Mouse (Mus musculus) neural tube, embryonic 12.5 days (tissue): Measurements from ENCODE around the gene Kpna6. TPM values are rescaled to one million over a fixed set of nuclear protein-coding genes. Genes with fewer than 3 reads are reported as not detected.
A peak's percentile ranks its signal among the peaks of the same experiment; 100 is the strongest.

Experiments used
- ATAC-seq: fragments of 200-750 bp; cut with Nextera tagmentation; 2 replicates; pipeline ENCODE4 v1.8.0; 2017; ENCODE audit warnings: low read depth, mild to moderate bottlenecking, moderate TSS enrichment, moderate library complexity; ENCODE audit not compliant: low FRiP score
- H3K27ac ChIP-seq: fragments of 300-500 bp; sonication (generic); 2 replicates; pipeline ENCODE4 v1.5.1; 2016
- H3K27me3 ChIP-seq: fragments of 300-500 bp; sonication (generic); replicated peaks from 2 replicates; pipeline ENCODE4 v1.6.1; 2016; ENCODE audit warnings: mild to moderate bottlenecking
- H3K36me3 ChIP-seq: fragments of 300-500 bp; sonication (generic); 2 replicates; pipeline ENCODE4 v1.6.1; 2016; ENCODE audit warnings: mild to moderate bottlenecking
- H3K4me1 ChIP-seq: fragments of 300-500 bp; sonication (generic); 2 replicates; pipeline ENCODE4 v1.6.1; 2016
- H3K4me2 ChIP-seq: fragments of 300-500 bp; sonication (generic); replicated peaks from 2 replicates; pipeline ENCODE4 v1.6.1; 2016; ENCODE audit warnings: mild to moderate bottlenecking
- H3K4me3 ChIP-seq: fragments of 300-500 bp; sonication (generic); 2 replicates; pipeline ENCODE4 v1.5.1; 2016
- H3K9ac ChIP-seq: fragments of 300-500 bp; sonication (generic); 2 replicates; pipeline ENCODE4 v1.6.1; 2016; ENCODE audit warnings: mild to moderate bottlenecking
- H3K9me3 ChIP-seq: fragments of 300-500 bp; sonication (generic); 2 replicates; pipeline ENCODE4 v1.6.1; 2016; ENCODE audit warnings: mild to moderate bottlenecking
- WGBS: fragments of 180-500 bp; shearing (Covaris S2); methylation state at CpG from one replicate; pipeline ENCODE4 v1.1.7; 2016; 5-methylcytosine and 5-hydroxymethylcytosine counted together
- microRNA-seq: library from miRNA; unstranded; fragments of <30 nt; microRNA quantifications from one replicate; pipeline ENCODE4, GENCODE M21; 2017
- polyA plus RNA-seq: library from polyadenylated mRNA; unstranded; fragments of >200 nt; fragmentation: Nextera tagmentation; extraction: Ambion mirVana; gene quantifications from 2 replicates; pipeline ENCODE4 v1.2.1, GENCODE M21; 2016

The Kpna6 gene
- polyA plus RNA-seq, 1 experiment from 2014 or later: 16.3 TPM

DNA sequence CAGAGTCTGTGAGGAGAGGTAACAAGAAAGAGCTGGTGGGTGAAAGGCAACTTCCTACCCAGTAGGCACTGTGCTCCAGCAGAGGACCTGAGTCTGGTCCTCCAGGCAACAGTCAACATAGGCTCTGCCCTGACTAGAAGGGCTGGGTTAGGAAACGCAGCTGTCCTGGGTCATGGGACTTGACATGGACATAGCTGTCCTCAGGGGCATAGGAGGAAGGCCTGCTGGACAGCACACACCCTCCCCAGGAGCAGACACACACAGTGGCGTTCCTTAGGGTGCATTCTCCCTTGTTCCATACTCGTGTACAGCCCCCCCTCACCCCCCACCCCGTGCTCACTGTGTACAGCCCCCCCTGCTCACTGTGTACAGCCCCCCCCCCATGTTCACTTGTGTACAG lies 62.1 kb downstream of the Kpna6 start:
- WGBS: 67% methylated on average over 4 of the region's 4 CpGs
- ATAC-seq: peak; percentile 41; the same call in 1 of the 2 replicates

GRCm38 (mm10) chr4:129610026-129610425 lies 62.5 kb downstream of the Kpna6 start:
- H3K36me3 ChIP-seq: peaks cover 30% of the 10 kb centered on the region
- H3K4me3 ChIP-seq: no peak overlapping the region
- no peaks in the 10 kb centered on the region for H3K9me3 ChIP-seq
- no peaks in the 10 kb centered on the region for H3K4me1 ChIP-seq
- H3K4me2 ChIP-seq: no peak overlapping the region
- no peaks in the 10 kb centered on the region for H3K27me3 ChIP-seq
- H3K9ac ChIP-seq: no peak overlapping the region
- H3K27ac ChIP-seq: no peak overlapping the region
- ATAC-seq: no peak
- 63% methylated on average over 4 of the region's 4 CpGs for WGBS

More for the DNA sequence above, 62.1 kb downstream of the Kpna6 start:
- Histone ChIP-seq H3K27me3 (no peaks in the 10 kb centered on the region), H3K36me3 (peaks cover 27% of the 10 kb centered on the region), H3K4me2 (no peak overlapping the region), H3K4me3 (no peak overlapping the region), H3K27ac (no peak overlapping the region), H3K9me3 (no peaks in the 10 kb centered on the region), H3K9ac (no peak overlapping the region), H3K4me1 (no peaks in the 10 kb centered on the region)

- no peak overlapping the region for H3K27ac ChIP-seq
- H3K4me2 ChIP-seq: no peak overlapping the region
- H3K4me3 ChIP-seq: no peak overlapping the region
- ATAC-seq: 0 out of 2 replicates have a peak, but pooled peaks have one; percentile 14
- H3K9me3 ChIP-seq: no peaks in the 10 kb centered on the region
- H3K4me1 ChIP-seq: no peaks in the 10 kb centered on the region
- H3K27me3 ChIP-seq: no peaks in the 10 kb centered on the region
- peaks cover 38% of the 10 kb centered on the region for H3K36me3 ChIP-seq
- 84% methylated on average over 12 of the region's 12 CpGs for WGBS
- H3K9ac ChIP-seq: 0 out of 2 replicates have a peak overlapping the region, but pooled peaks have one; percentile 13
These were observed 63.4 kb downstream of the Kpna6 start for GRCm38 (mm10) chr4:129609139-129609631.

DNA sequence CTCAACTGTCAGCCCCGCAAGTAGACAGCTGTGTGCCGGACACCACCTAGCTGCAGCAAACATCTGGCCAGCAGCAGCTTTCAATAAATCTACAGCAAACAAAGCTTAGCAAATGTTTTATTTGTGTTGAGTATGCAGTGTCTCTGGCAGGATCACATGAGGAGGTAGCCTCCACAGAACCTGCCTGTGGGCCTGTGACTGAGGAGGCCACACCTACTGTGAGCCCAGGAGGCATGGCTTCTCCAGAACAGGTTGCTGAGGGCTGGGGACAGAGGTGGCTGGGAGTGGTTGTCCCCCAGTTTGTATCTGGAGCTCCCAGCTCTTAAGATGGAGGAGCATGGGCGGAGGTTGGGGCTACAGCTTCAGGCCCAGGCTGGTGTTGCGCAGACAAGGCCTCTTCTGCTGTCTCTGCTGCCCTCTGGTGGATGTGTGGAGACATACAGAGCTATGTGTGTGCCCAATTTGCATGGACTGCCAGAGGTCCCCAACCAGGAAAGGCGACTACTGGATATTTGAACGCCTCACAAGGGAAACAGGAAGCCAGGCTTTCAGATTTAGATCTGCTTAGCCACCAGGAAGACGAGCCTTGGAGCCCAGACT lies 64.0 kb downstream of the Kpna6 start:
- H3K9ac ChIP-seq: no peak overlapping the region
- peaks cover 44% of the 10 kb centered on the region for H3K36me3 ChIP-seq
- H3K27ac ChIP-seq: no peak overlapping the region

GRCm38 (mm10) chr4:129600233-129601158 lies 72.1 kb downstream of the Kpna6 start, which contains the start of the genes Eif3i and Tmem234:
Gene Eif3i (minus strand): TSS chr4:129600648.
Gene Tmem234 (plus strand): TSS chr4:129600668.
- peak; percentile 88 for ATAC-seq
- under 1% methylated on average over 74 of the region's 74 CpGs for WGBS
- peak within 1 kb of the TSS; percentile 70 for H3K9ac ChIP-seq
- H3K27me3 ChIP-seq: no peaks in the 10 kb centered on the region
- H3K36me3 ChIP-seq: peaks cover 52% of the 10 kb centered on the region
- no peaks in the 10 kb centered on the region for H3K9me3 ChIP-seq
- H3K4me2 ChIP-seq: peak within 1 kb of the TSS; percentile 91
- H3K27ac ChIP-seq: peak within 1 kb of the TSS; percentile 33; the same call in 1 of the 2 replicates
- H3K4me3 ChIP-seq: peak within 1 kb of the TSS; percentile 93
- H3K4me1 ChIP-seq: peaks cover 27% of the 10 kb centered on the region

More for the DNA sequence above, 64.0 kb downstream of the Kpna6 start:
- no peak overlapping the region for H3K4me2 ChIP-seq
- WGBS: 39% methylated on average over 7 of the region's 7 CpGs
- H3K27me3 ChIP-seq: no peaks in the 10 kb centered on the region
- no peaks in the 10 kb centered on the region for H3K4me1 ChIP-seq
- H3K9me3 ChIP-seq: no peaks in the 10 kb centered on the region
- ATAC-seq: peak; percentile 74
- H3K4me3 ChIP-seq: no peak overlapping the region

Small RNAs within 50 kb of the gene (microRNA-seq; reads per million reads assigned to microRNA genes)
- gene Mir7016: 0.66 reads per million

Other genes starting within 250 kb of the Kpna6 start
- 4.9 and 5.0 TPM in 2 replicates for gene Zbtb8b, start 231.9 kb downstream of the Kpna6 start, polyA plus RNA-seq
- gene Bsdc1, start 211.2 kb downstream of the Kpna6 start, polyA plus RNA-seq: 31.9 and 33.1 TPM in 2 replicates
- gene Tssk3, start 181.7 kb downstream of the Kpna6 start, polyA plus RNA-seq: not detected in 2 replicates
- gene Fam229a, start 181.6 kb downstream of the Kpna6 start, polyA plus RNA-seq: not detected in 2 replicates
- 2,122 and 2,278 TPM in 2 replicates for gene Marcksl1, start 159.2 kb downstream of the Kpna6 start, polyA plus RNA-seq
- gene Hdac1, start 130.1 kb downstream of the Kpna6 start, polyA plus RNA-seq: 179 and 192 TPM in 2 replicates
- 7.8 and 8.0 TPM in 2 replicates for gene Lck, start 99.1 kb downstream of the Kpna6 start, polyA plus RNA-seq
- gene Fam167b, start 94.2 kb downstream of the Kpna6 start, polyA plus RNA-seq: 1.5 and 2.2 TPM in 2 replicates
- 200 and 208 TPM in 2 replicates for gene Eif3i, start 72.1 kb downstream of the Kpna6 start, polyA plus RNA-seq
- 175 and 183 TPM in 2 replicates for gene Tmem234, start 72.1 kb downstream of the Kpna6 start, polyA plus RNA-seq
- gene Dcdc2b, start 58.5 kb downstream of the Kpna6 start, polyA plus RNA-seq: 3.1 and 3.3 TPM in 2 replicates
- gene Iqcc, start 53.7 kb downstream of the Kpna6 start, polyA plus RNA-seq: 32.5 and 32.6 TPM in 2 replicates
- gene Ccdc28b, start 48.8 kb downstream of the Kpna6 start, polyA plus RNA-seq: 103 and 107 TPM in 2 replicates
- gene Txlna, start 31.7 kb downstream of the Kpna6 start, polyA plus RNA-seq: 77.6 and 83.5 TPM in 2 replicates
- gene Tmem39b, start 24.1 kb upstream of the Kpna6 start, polyA plus RNA-seq: 16.0 and 16.8 TPM in 2 replicates
- gene Khdrbs1, start 69.5 kb upstream of the Kpna6 start, polyA plus RNA-seq: 211 and 212 TPM in 2 replicates
- 336 and 342 TPM in 2 replicates for gene Ptp4a2, start 138.5 kb upstream of the Kpna6 start, polyA plus RNA-seq